Mouse (Mus musculus) inflammation-experienced regulatory T-cells, adult 16 weeks (primary cell): ENCODE data around the gene Ccdc150. TPM values are rescaled to one million over a fixed set of nuclear protein-coding genes. Genes with fewer than 3 reads are reported as not detected.

ENCODE experiments used
- polyA plus RNA-seq: library from polyadenylated mRNA; unstranded; fragments of 100-300 nt; shearing (Covaris generic); gene quantifications from one replicate; pipeline ENCODE4 v1.2.1, GENCODE M21; 2017

The Ccdc150 gene
- polyA plus RNA-seq = 0.52 TPM

GRCm38 (mm10) chr1:54250158-54250866 is at the start of gene Ccdc150:
TSS of gene Ccdc150 (plus strand) at chr1:54250683.

Other genes with a start within 250 kb of the Ccdc150 start
- gene Hecw2, start 55.5 kb upstream of the Ccdc150 start, polyA plus RNA-seq = not detected
- 25.7 TPM for gene Gtf3c3, start 188.3 kb downstream of the Ccdc150 start, polyA plus RNA-seq